In genomic region chr7:73261750-73262149, GRCm38 (mm10) we compare ENCODE assay signal across 17 mouse cellular contexts.
DNase-seq lines count a peak whose midpoint lies in the region; ATAC-seq and TF ChIP-seq lines count a peak whose summit lies in the region.
"Had no signal": no experiment of that assay in that cellular context is flagged by ENCODE, and none has a peak within 500 bp of the region (broad histone marks: within the 10 kb centered on the region; RNA-seq: fewer than 3 reads in every experiment).

No protein-coding gene starts in this region.

- H3K4me2 ChIP-seq in lung, embryonic 15.5 days: no peak overlapping the region
- no peak overlapping the region for H3K4me2 ChIP-seq in midbrain, embryonic 13.5 days (replicated peaks)
- H3K4me2 ChIP-seq: hindbrain, embryonic 15.5 days had no signal

- no peak for TF ChIP-seq POLR2A in lung, adult 2 months (IDR thresholded peaks at IDR 0.05; ENCODE audit: borderline replicate concordance, extremely low read depth, low read depth, low read length)
- TF ChIP-seq POLR2A in brain, embryonic 14.5 days (IDR thresholded peaks at IDR 0.05; ENCODE audit: borderline replicate concordance, extremely low read depth, insufficient read depth, insufficient read length, poor library complexity, severe bottlenecking): no peak

- H3K27ac ChIP-seq in lung, embryonic 15.5 days: no peak overlapping the region
- H3K27ac ChIP-seq in midbrain, embryonic 13.5 days: peak overlapping the region; percentile 16; the same call in 1 of the 2 replicates
- H3K27ac ChIP-seq: heart, adult 2 months; hindbrain, embryonic 15.5 days had no signal

- H3K4me1 ChIP-seq in lung, embryonic 15.5 days: peaks cover 8% of the 10 kb centered on the region; the same call in 1 of the 2 replicates
- no peaks in the 10 kb centered on the region for H3K4me1 ChIP-seq in lung, adult 2 months (ENCODE audit: control insufficient read depth, insufficient read depth, low read length)
- peaks cover 13% of the 10 kb centered on the region for H3K4me1 ChIP-seq in midbrain, embryonic 13.5 days (replicated peaks)
- H3K4me1 ChIP-seq: hindbrain, embryonic 15.5 days had no signal

- TF ChIP-seq CTCF in lung, adult 2 months (IDR thresholded peaks at IDR 0.05; ENCODE audit: insufficient read depth, low read length): no peak
- TF ChIP-seq CTCF in brain, embryonic 14.5 days (IDR thresholded peaks at IDR 0.05; ENCODE audit: borderline replicate concordance, extremely low read depth, insufficient read depth, insufficient read length): no peak

- 49% methylated on average over 5 of the region's 5 CpGs for WGBS in lung, embryonic 15.5 days
- 65% methylated on average over 5 of the region's 5 CpGs for WGBS in lung, adult 2 months
- WGBS in midbrain, embryonic 13.5 days: 53% methylated on average over 5 of the region's 5 CpGs

- no peak overlapping the region for H3K4me3 ChIP-seq in lung, embryonic 15.5 days
- no peak overlapping the region for H3K4me3 ChIP-seq in lung, adult 2 months (replicated peaks; ENCODE audit: extremely low read depth, low read depth, low read length)
- H3K4me3 ChIP-seq in midbrain, embryonic 13.5 days (replicated peaks): no peak overlapping the region
- H3K4me3 ChIP-seq: heart, adult 2 months; hindbrain, embryonic 15.5 days had no signal

- H3K36me3 ChIP-seq in lung, embryonic 15.5 days: no peaks in the 10 kb centered on the region
- no peaks in the 10 kb centered on the region for H3K36me3 ChIP-seq in midbrain, embryonic 13.5 days
- H3K36me3 ChIP-seq: G1E; hindbrain, embryonic 15.5 days had no signal

- peak; percentile 30 for DNase-seq in embryo, embryonic 11 days
- DNase-seq in embryo, embryonic 9.5 days (ENCODE audit: extremely low spot score): no peak
- DNase-seq in lung, adult 2 months: no peak
- DNase-seq in brain, embryonic 14.5 days (ENCODE audit: low read depth): peak; percentile 51
- DNase-seq in right cerebral cortex, postnatal 25 days: no peak
- no peak for DNase-seq in right cerebral cortex, adult 18-20 months
- DNase-seq: cerebellum, postnatal 14 days; gastrocnemius, postnatal 14 days; heart, adult 2 months; left cerebral cortex, postnatal 4 days; thymus, postnatal 36 days had no signal

- ATAC-seq in lung, embryonic 15.5 days (ENCODE audit: borderline replicate concordance, extremely low read depth, low FRiP score, low TSS enrichment): peak; percentile 46; the same call in 1 of the 2 replicates
- peak; percentile 72 for ATAC-seq in midbrain, embryonic 13.5 days
- ATAC-seq: CD4-positive, CD25-positive, alpha-beta regulatory T cell, adult 4 months; intestine, postnatal 0 days had no signal

- no peak overlapping the region for H3K9ac ChIP-seq in lung, embryonic 15.5 days
- no peak overlapping the region for H3K9ac ChIP-seq in midbrain, embryonic 13.5 days (replicated peaks)
- H3K9ac ChIP-seq: hindbrain, embryonic 15.5 days had no signal

- no peaks in the 10 kb centered on the region for H3K27me3 ChIP-seq in lung, embryonic 15.5 days
- H3K27me3 ChIP-seq in midbrain, embryonic 13.5 days: no peaks in the 10 kb centered on the region
- H3K27me3 ChIP-seq: hindbrain, embryonic 15.5 days had no signal

- H3K9me3 ChIP-seq in lung, embryonic 15.5 days: no peaks in the 10 kb centered on the region
- no peaks in the 10 kb centered on the region for H3K9me3 ChIP-seq in midbrain, embryonic 13.5 days
- H3K9me3 ChIP-seq: hindbrain, embryonic 15.5 days had no signal

Comparison
In these comparisons a context has a peak if more than half of its experiments do, and no peak if none do; other contexts are left out.
1. DNase-seq: peak in embryo, embryonic 11 days (single experiment) and brain, embryonic 14.5 days (single experiment); none in embryo, embryonic 9.5 days (single experiment), lung, adult 2 months (single experiment), right cerebral cortex, postnatal 25 days (single experiment) and right cerebral cortex, adult 18-20 months (single experiment).